Mouse (Mus musculus): ENCODE measurements at regions not wholly inside any gene's neighbourhood (a gene's known extent, or its start where the extent isn't known, plus 50 kb on each side); places are given as distances from the start of the nearest gene placed in this dataset.

- Histone ChIP-seq H3K4me1 (replicated peaks; ENCODE audit: control insufficient read depth in 2 of 2, insufficient read depth in 2 of 2, low read length in 1 of 2) (no peaks in the 10 kb centered on the region), H3K27ac (no peak overlapping the region), H3K36me3 (replicated peaks; ENCODE audit: control insufficient read depth, insufficient read depth, low read depth) (no peaks in the 10 kb centered on the region), H3K9ac (replicated peaks) (no peak overlapping the region), H3K27me3 (ENCODE audit: control insufficient read depth, insufficient read depth, low read length) (no peaks in the 10 kb centered on the region), H3K9me3 (ENCODE audit: control insufficient read depth, low read length) (no peaks in the 10 kb centered on the region), H3K4me3 (ENCODE audit: insufficient read depth in 1 of 2, low read depth in 2 of 2, low read length in 2 of 2) (no peak overlapping the region), H3K4me2 (ENCODE audit: low read depth) (no peak overlapping the region)
- ATAC-seq (ENCODE audit: insufficient read depth) (no peak), DNase-seq (ENCODE audit: low read depth in 3 of 3, low spot score in 3 of 3) (no peak)
- no peak for TF ChIP-seq CTCF (IDR thresholded peaks at IDR 0.05; ENCODE audit: low read depth)
- no peak for TF ChIP-seq EP300 (IDR thresholded peaks at IDR 0.05; ENCODE audit: low read depth)
- WGBS (ENCODE audit: insufficient replicate concordance), result 70% methylated on average over 1 of the region's 1 CpGs
These were observed 260.6 kb downstream of the Lipi start for GRCm38 (mm10) chr16:75325296-75325695.

GRCm38 (mm10) chr16:75304743-75305142 is 281.1 kb downstream of the Lipi start:
- Histone ChIP-seq H3K27me3 (ENCODE audit: control insufficient read depth, insufficient read depth, low read length) (no peaks in the 10 kb centered on the region), H3K9me3 (ENCODE audit: control insufficient read depth, low read length) (no peaks in the 10 kb centered on the region), H3K4me3 (ENCODE audit: insufficient read depth in 1 of 2, low read depth in 2 of 2, low read length in 2 of 2) (no peak overlapping the region), H3K4me1 (replicated peaks; ENCODE audit: control insufficient read depth in 2 of 2, insufficient read depth in 2 of 2, low read length in 1 of 2) (no peaks in the 10 kb centered on the region), H3K27ac (no peak overlapping the region), H3K9ac (replicated peaks) (no peak overlapping the region), H3K4me2 (ENCODE audit: low read depth) (no peak overlapping the region), H3K36me3 (replicated peaks; ENCODE audit: control insufficient read depth, insufficient read depth, low read depth) (no peaks in the 10 kb centered on the region)
- 47% methylated on average over 4 of the region's 4 CpGs for WGBS (ENCODE audit: insufficient replicate concordance)
- TF ChIP-seq CTCF (IDR thresholded peaks at IDR 0.05; ENCODE audit: low read depth) (no peak), EP300 (IDR thresholded peaks at IDR 0.05; ENCODE audit: low read depth) (no peak)
- ATAC-seq (ENCODE audit: insufficient read depth), result no peak
- DNase-seq (ENCODE audit: low read depth in 3 of 3, low spot score in 3 of 3), result no peak

DNA sequence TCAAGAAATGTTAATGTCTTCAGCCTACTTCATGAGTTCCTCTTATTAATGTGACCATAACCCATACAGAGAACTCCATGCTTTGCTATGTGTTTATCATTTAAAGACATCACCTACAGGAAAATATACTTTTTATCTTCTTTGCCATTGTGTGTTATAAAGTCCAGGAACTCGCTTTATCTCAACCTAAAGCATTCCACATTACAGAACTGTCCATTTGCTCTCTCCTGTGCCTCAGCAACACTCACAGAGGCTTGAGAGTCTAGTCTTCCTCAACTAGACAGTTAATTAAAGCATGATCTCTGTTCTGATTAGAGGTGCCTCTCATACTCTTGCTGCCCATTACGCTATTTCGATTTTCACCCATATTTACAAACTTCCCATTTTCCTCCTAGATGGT is 288.4 kb downstream of the Lipi start:
- H3K9me3 ChIP-seq (ENCODE audit: control insufficient read depth, low read length), result no peaks in the 10 kb centered on the region
- H3K4me2 ChIP-seq (ENCODE audit: low read depth), result no peak overlapping the region
- WGBS (ENCODE audit: insufficient replicate concordance), result 53% methylated on average over 3 of the region's 3 CpGs
- DNase-seq (ENCODE audit: low read depth in 3 of 3, low spot score in 3 of 3) (no peak), ATAC-seq (ENCODE audit: insufficient read depth) (no peak)
- no peaks in the 10 kb centered on the region for H3K27me3 ChIP-seq (ENCODE audit: control insufficient read depth, insufficient read depth, low read length)
- H3K9ac ChIP-seq (replicated peaks), result no peak overlapping the region
- TF ChIP-seq EP300 (IDR thresholded peaks at IDR 0.05; ENCODE audit: low read depth) (no peak), CTCF (IDR thresholded peaks at IDR 0.05; ENCODE audit: low read depth) (no peak)
- no peak overlapping the region for H3K4me3 ChIP-seq (ENCODE audit: insufficient read depth in 1 of 2, low read depth in 2 of 2, low read length in 2 of 2)
- H3K36me3 ChIP-seq (replicated peaks; ENCODE audit: control insufficient read depth, insufficient read depth, low read depth), result no peaks in the 10 kb centered on the region
- no peaks in the 10 kb centered on the region for H3K4me1 ChIP-seq (replicated peaks; ENCODE audit: control insufficient read depth in 2 of 2, insufficient read depth in 2 of 2, low read length in 1 of 2)
- no peak overlapping the region for H3K27ac ChIP-seq

DNA sequence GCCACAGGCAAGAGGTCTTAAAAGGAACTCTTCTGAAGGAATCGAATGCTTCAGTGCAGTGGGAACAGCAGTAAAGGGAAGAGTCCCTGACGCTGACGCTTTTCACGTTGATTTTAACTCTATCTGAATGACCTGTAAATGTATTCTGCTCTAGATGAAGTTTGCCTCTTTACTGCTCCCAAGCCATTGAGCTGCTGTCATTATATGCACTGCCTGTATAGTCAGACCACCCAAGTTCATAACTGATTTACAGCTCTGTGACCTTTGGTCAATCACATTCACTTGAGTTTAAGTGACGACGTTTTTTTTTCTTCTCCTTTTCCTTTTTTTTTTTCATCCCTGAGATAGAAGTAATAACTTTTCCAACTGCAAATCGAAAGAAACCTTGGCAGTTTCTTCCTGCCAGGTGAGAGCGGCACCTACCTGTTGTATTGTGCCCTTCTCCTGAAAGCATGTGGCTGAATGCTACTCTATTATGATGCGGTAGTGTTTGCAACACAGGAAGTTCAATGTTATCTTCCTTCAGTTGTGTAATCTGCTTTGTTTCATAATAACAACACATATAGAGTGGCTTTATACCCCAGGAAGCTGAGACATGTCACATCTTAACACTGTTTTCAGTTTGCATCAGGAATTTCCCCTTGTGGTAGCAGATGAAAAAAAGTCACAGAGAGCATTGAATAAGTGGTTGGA is 293.0 kb downstream of the Lipi start:
- no peak for DNase-seq (ENCODE audit: low read depth in 3 of 3, low spot score in 3 of 3)
- no peaks in the 10 kb centered on the region for H3K4me1 ChIP-seq (replicated peaks; ENCODE audit: control insufficient read depth in 2 of 2, insufficient read depth in 2 of 2, low read length in 1 of 2)
- no peak overlapping the region for H3K4me3 ChIP-seq (ENCODE audit: insufficient read depth in 1 of 2, low read depth in 2 of 2, low read length in 2 of 2)
- no peaks in the 10 kb centered on the region for H3K36me3 ChIP-seq (replicated peaks; ENCODE audit: control insufficient read depth, insufficient read depth, low read depth)
- TF ChIP-seq EP300 (IDR thresholded peaks at IDR 0.05; ENCODE audit: low read depth) (no peak), CTCF (IDR thresholded peaks at IDR 0.05; ENCODE audit: low read depth) (no peak)
- ATAC-seq (ENCODE audit: insufficient read depth), result no peak
- H3K4me2 ChIP-seq (ENCODE audit: low read depth), result no peak overlapping the region
- H3K27ac ChIP-seq, result no peak overlapping the region
- no peaks in the 10 kb centered on the region for H3K27me3 ChIP-seq (ENCODE audit: control insufficient read depth, insufficient read depth, low read length)
- 69% methylated on average over 9 of the region's 9 CpGs for WGBS (ENCODE audit: insufficient replicate concordance)
- no peaks in the 10 kb centered on the region for H3K9me3 ChIP-seq (ENCODE audit: control insufficient read depth, low read length)
- no peak overlapping the region for H3K9ac ChIP-seq (replicated peaks)

- no peak overlapping the region for H3K4me3 ChIP-seq (ENCODE audit: insufficient read depth in 1 of 2, low read depth in 2 of 2, low read length in 2 of 2)
- H3K9ac ChIP-seq (replicated peaks), result no peak overlapping the region
- H3K27ac ChIP-seq, result no peak overlapping the region
- TF ChIP-seq EP300 (IDR thresholded peaks at IDR 0.05; ENCODE audit: low read depth) (no peak), CTCF (IDR thresholded peaks at IDR 0.05; ENCODE audit: low read depth) (no peak; the same call in 1 of the 2 replicates)
- 34% methylated on average over 4 of the region's 4 CpGs for WGBS (ENCODE audit: insufficient replicate concordance)
- no peaks in the 10 kb centered on the region for H3K9me3 ChIP-seq (ENCODE audit: control insufficient read depth, low read length)
- no peak for DNase-seq (ENCODE audit: low read depth in 3 of 3, low spot score in 3 of 3)
- H3K4me1 ChIP-seq (replicated peaks; ENCODE audit: control insufficient read depth in 2 of 2, insufficient read depth in 2 of 2, low read length in 1 of 2), result no peaks in the 10 kb centered on the region
- no peak overlapping the region for H3K4me2 ChIP-seq (ENCODE audit: low read depth)
- no peaks in the 10 kb centered on the region for H3K27me3 ChIP-seq (ENCODE audit: control insufficient read depth, insufficient read depth, low read length)
- ATAC-seq (ENCODE audit: insufficient read depth), result no peak
- no peaks in the 10 kb centered on the region for H3K36me3 ChIP-seq (replicated peaks; ENCODE audit: control insufficient read depth, insufficient read depth, low read depth)
These were observed 294.7 kb downstream of the Lipi start for GRCm38 (mm10) chr16:75291194-75291593.
